Mouse (Mus musculus): ENCODE measurements at regions not wholly inside any gene's neighbourhood (a gene's known extent, or its start where the extent isn't known, plus 50 kb on each side); places are given as distances from the start of the nearest gene placed in this dataset.
"Not testable (repeated sequence)": the region's sequence is repeated elsewhere in the genome, so short reads cannot be mapped to it uniquely, and the experiment has no call there.

DNA sequence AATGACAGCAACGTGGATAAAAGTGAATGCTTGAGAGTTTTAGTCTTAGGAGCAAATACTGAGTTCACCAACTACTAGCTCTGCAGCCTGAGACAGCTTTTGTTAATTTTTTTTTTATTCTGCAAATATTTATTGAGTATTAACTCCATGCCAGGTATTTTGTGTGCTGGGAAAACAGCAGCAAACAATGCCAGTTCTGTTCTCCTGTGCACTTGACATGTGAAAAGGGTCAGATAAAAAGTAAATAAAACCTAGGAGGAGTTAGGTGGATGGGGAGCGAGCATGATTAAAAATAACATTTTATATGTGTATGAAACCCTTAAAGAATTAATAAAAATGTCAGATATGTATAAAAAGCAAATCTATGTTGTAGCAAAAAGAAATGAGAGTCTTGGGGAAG is 68.1 kb upstream of the Map3k1 start:
- Histone ChIP-seq H3K27ac (no peak overlapping the region), H3K4me2 (no peak overlapping the region), H3K27me3 (no peaks in the 10 kb centered on the region), H3K4me3 (no peak overlapping the region), H3K9me3 (replicated peaks) (no peaks in the 10 kb centered on the region), H3K9ac (no peak overlapping the region), H3K36me3 (no peaks in the 10 kb centered on the region), H3K4me1 (replicated peaks) (no peaks in the 10 kb centered on the region)
- no peak for ATAC-seq (replicated peaks; ENCODE audit: insufficient number of reproducible peaks, insufficient read depth, low FRiP score, low read depth)
- 64% methylated on average over 2 of the region's 2 CpGs for WGBS

DNA sequence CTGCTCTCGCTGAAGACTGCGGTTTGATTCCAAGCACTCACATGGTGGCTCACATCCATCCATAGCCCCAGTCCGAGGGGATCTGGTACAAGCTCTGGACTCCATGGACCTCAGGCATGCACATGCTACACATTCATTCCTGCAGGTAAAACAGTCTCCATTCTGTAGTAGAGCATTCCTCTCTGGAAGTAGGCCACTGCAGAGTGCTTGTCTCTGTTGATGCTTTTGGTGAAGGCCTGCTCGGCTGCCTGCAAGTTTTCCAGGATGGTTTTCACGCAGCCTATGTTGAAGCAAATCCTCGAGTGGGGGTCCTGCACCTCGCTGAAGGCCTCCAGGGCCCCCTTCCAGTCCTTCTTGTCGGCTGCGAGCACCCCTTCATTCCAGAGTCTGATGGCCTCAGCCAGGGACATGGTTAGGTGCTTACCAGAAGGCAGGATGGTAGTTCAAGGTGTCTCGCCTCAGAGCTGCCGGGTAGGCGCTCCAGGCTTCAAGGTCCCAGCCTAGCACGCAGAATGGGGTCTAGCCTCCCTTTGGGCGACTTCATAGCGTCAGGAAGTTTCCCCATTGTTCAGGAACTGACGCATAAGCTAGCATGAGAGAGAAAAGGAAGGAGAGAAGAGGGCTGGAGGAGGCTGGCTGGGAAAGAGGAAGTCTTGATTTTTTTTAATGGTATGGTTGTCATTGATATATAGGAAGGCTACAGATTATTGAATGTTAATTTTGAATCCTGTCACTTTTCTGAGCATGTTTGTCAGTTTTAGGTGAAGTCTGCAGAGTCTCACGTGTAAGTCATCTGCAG is 75.2 kb upstream of the Map3k1 start:
- H3K4me3 ChIP-seq; H3K4me2 ChIP-seq; H3K9ac ChIP-seq; H3K4me1 ChIP-seq (replicated peaks); H3K9me3 ChIP-seq (replicated peaks); H3K36me3 ChIP-seq; ATAC-seq (replicated peaks; ENCODE audit: insufficient number of reproducible peaks, insufficient read depth, low FRiP score, low read depth); H3K27ac ChIP-seq; H3K27me3 ChIP-seq: not testable (repeated sequence)
- 80% methylated on average over 17 of the region's 17 CpGs for WGBS

DNA sequence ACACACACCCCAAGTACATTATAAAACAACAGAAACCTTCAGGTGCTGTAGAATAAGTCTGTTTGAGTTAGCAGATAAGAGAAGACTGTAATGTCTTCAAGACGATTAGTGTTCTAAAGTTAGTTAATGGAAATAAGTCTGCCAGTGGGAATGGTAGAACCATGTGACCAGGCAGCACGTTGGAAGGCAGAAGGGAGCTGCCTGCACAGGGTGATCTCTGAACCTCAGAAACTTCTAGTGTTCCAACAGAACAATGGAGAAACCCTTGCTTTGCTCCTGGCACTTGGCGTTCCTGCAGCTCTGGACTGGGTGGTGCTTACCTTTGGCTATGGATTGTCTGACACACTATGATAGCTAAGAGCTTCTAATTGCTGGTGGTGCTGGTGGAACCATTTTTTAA is 82.0 kb upstream of the Map3k1 start:
- ATAC-seq (replicated peaks; ENCODE audit: insufficient number of reproducible peaks, insufficient read depth, low FRiP score, low read depth) = no peak
- 51% methylated on average over 3 of the region's 3 CpGs for WGBS

DNA sequence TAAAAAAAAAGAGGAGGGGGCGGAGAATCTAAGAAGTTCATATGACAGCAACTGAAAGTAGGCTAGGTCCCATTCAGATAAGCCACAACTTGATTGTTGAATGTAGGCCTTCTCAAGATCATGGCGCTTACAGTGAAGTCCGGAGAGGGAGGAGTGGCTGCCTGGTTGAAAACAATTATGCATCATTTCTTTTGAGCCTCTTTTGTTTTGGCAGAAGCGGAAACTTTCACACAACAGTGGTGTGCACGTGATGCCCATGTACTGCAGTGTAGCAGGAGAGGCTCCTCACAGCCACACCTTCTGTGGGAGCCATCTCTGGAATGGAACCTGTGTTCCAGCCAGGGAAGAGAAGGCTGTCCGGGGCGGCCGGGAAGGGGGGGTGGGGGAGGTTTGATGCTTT is 83.3 kb upstream of the Map3k1 start:
- peaks cover 9% of the 10 kb centered on the region for H3K4me1 ChIP-seq (replicated peaks)
- H3K27ac ChIP-seq = no peak overlapping the region
- ATAC-seq (replicated peaks; ENCODE audit: insufficient number of reproducible peaks, insufficient read depth, low FRiP score, low read depth) = no peak
- no peak overlapping the region for H3K4me2 ChIP-seq
- H3K36me3 ChIP-seq = no peaks in the 10 kb centered on the region
- no peak overlapping the region for H3K4me3 ChIP-seq
- WGBS = 90% methylated on average over 8 of the region's 8 CpGs
- no peaks in the 10 kb centered on the region for H3K27me3 ChIP-seq
- H3K9ac ChIP-seq = no peak overlapping the region
- H3K9me3 ChIP-seq (replicated peaks) = no peaks in the 10 kb centered on the region

More for the DNA sequence above, 82.0 kb upstream of the Map3k1 start:
- no peaks in the 10 kb centered on the region for H3K36me3 ChIP-seq
- no peak overlapping the region for H3K9ac ChIP-seq
- H3K9me3 ChIP-seq (replicated peaks) = no peaks in the 10 kb centered on the region
- no peaks in the 10 kb centered on the region for H3K27me3 ChIP-seq
- peaks cover 6% of the 10 kb centered on the region for H3K4me1 ChIP-seq (replicated peaks)
- H3K4me3 ChIP-seq = no peak overlapping the region
- no peak overlapping the region for H3K4me2 ChIP-seq
- H3K27ac ChIP-seq = no peak overlapping the region

DNA sequence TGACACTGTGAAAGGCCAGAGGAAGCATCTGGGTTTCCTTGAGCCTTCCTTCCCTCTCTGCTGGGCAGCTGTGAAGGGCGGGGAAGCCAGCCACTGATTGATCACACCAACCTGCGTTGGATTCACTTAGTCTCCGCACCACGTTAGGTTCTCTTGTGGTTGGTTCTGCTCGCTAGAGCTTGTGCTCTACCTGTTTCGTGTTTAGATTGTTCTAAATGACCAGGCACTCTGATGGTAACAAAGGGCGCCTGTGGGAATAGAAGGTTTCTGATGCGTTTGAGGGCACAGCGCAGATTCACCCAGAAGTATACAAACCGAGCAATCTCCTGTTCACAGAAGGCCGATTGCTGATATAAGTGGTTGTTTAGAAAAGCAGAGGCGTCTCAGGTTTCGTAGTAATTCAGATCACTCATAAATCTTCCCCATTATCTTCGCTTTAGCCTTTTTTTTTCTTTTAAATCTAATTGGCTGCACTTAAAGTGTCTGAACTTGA is 84.5 kb upstream of the Map3k1 start:
- H3K4me1 ChIP-seq (replicated peaks) = peaks cover 9% of the 10 kb centered on the region
- H3K4me2 ChIP-seq = no peak overlapping the region
- no peaks in the 10 kb centered on the region for H3K9me3 ChIP-seq (replicated peaks)
- H3K9ac ChIP-seq = no peak overlapping the region
- no peak overlapping the region for H3K4me3 ChIP-seq
- no peak for ATAC-seq (replicated peaks; ENCODE audit: insufficient number of reproducible peaks, insufficient read depth, low FRiP score, low read depth)
- no peak overlapping the region for H3K27ac ChIP-seq
- H3K27me3 ChIP-seq = no peaks in the 10 kb centered on the region
- no peaks in the 10 kb centered on the region for H3K36me3 ChIP-seq
- 49% methylated on average over 14 of the region's 14 CpGs for WGBS

DNA sequence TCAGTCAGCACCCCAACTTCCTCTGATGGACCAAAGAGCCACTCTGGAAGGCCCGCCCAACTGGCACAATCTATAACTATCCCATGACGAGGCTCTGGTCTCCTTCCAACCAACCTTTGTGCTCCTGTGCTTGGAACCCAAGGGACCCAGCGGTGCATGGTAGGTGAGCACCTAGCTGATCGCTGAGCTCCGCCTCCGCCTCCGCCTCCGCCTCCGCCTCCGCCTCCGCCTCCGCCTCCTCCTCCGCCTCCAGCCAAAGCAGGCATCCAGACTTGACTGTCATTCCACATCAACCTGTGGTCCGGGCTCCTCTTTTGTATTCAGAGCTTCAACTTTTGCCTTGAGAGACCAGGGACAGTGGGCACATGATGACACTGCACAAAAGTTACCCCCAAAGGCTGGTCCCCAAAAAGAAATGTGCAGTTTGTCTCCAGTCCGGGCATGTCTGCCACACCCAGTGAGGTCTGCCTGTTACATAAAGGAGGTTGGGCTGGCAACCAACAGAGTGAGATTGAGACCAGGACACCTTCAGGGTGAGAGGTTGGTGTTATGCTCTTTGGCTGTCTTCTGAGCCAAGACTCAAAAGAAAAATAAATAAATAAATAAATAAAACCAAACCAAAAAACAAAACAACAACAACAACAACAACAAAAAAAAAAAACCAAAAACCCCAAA is 86.1 kb upstream of the Map3k1 start:
- ATAC-seq (replicated peaks; ENCODE audit: insufficient number of reproducible peaks, insufficient read depth, low FRiP score, low read depth) = no peak
- Histone ChIP-seq H3K27me3 (no peaks in the 10 kb centered on the region), H3K4me2 (peak overlapping the region; percentile 37; the same call in 1 of the 2 replicates), H3K4me3 (0 out of 2 replicates have a peak overlapping the region, but pooled peaks have one; percentile 4), H3K36me3 (no peaks in the 10 kb centered on the region), H3K9ac (no peak overlapping the region), H3K27ac (no peak overlapping the region), H3K9me3 (replicated peaks) (no peaks in the 10 kb centered on the region), H3K4me1 (replicated peaks) (peaks cover 9% of the 10 kb centered on the region)
- 56% methylated on average over 15 of the region's 15 CpGs for WGBS

DNA sequence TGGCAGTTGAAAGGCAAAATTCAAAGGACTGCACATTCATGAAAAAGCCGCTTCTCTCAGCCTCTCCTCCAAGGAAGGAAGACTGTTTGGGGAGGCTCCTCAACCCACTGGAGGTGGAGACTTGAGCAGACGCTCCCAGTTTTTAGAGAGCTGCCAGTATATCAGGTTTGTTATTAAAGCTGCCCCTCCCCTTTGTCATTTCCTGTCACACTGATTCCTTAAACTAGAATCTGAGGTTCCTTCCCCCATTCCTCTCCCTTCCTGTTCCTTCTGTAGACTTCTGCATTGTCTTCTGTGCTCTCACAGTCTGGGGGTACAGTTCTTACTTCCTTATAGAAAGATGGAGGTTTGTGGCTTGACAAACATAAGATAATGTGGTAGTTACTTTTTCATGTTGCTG is 87.5 kb upstream of the Map3k1 start:
- WGBS = 14% methylated on average over 2 of the region's 2 CpGs

DNA sequence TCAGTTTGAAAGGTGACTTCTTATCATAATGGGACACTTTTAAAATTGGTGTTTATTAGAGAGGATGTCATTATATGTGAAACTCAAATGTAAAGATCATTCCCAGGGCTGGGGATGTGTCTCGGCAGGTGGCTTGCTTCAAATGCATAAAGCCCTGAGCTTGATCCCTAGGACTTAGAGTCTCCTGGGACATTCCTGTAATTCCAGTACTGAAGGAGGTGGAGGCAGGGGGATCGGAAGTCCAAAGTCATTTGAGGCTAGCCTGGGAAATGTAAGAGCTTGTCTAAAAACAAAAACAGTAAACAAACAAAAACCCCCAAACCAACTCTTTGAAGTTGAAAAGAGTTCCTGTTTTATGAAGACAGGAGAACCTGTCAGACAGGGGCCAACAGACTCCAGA is 94.6 kb upstream of the Map3k1 start:
- H3K9me3 ChIP-seq (replicated peaks) = no peaks in the 10 kb centered on the region
- no peaks in the 10 kb centered on the region for H3K27me3 ChIP-seq
- H3K36me3 ChIP-seq = no peaks in the 10 kb centered on the region
- H3K27ac ChIP-seq = no peak overlapping the region
- H3K4me1 ChIP-seq (replicated peaks) = peaks cover 11% of the 10 kb centered on the region
- no peak overlapping the region for H3K4me2 ChIP-seq
- no peak overlapping the region for H3K4me3 ChIP-seq
- ATAC-seq (replicated peaks; ENCODE audit: insufficient number of reproducible peaks, insufficient read depth, low FRiP score, low read depth) = no peak
- 56% methylated on average over 2 of the region's 2 CpGs for WGBS
- H3K9ac ChIP-seq = no peak overlapping the region

More for the DNA sequence above, 87.5 kb upstream of the Map3k1 start:
- Histone ChIP-seq H3K9me3 (replicated peaks) (no peaks in the 10 kb centered on the region), H3K4me3 (no peak overlapping the region), H3K4me1 (replicated peaks) (peaks cover 9% of the 10 kb centered on the region), H3K9ac (no peak overlapping the region), H3K27ac (no peak overlapping the region), H3K36me3 (no peaks in the 10 kb centered on the region), H3K27me3 (no peaks in the 10 kb centered on the region), H3K4me2 (no peak overlapping the region)
- ATAC-seq (replicated peaks; ENCODE audit: insufficient number of reproducible peaks, insufficient read depth, low FRiP score, low read depth) = no peak

DNA sequence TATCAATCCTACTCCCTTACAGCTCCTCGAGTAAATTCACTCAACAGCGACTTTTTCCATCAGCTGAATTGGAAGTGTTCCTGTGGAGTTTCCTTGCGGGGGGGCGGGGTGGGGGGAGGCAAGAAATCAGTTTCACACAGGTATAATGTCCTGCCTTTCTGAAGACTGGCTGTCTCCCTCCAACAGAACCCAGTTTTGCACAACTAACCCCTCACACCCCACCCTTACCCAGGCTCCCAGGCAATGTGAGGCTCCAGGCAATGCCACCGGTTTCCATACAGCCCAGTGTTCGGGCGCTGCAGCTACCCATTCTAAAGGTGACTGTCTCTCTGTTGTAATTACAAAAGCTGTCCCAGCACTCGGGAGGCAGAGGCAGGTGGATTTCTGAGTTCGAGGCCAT is 95.1 kb upstream of the Map3k1 start:
- Histone ChIP-seq H3K27me3 (no peaks in the 10 kb centered on the region), H3K4me2 (no peak overlapping the region), H3K9me3 (replicated peaks) (no peaks in the 10 kb centered on the region), H3K36me3 (no peaks in the 10 kb centered on the region), H3K27ac (no peak overlapping the region), H3K4me3 (no peak overlapping the region), H3K9ac (no peak overlapping the region), H3K4me1 (replicated peaks) (peaks cover 11% of the 10 kb centered on the region)
- 65% methylated on average over 9 of the region's 9 CpGs for WGBS
- no peak for ATAC-seq (replicated peaks; ENCODE audit: insufficient number of reproducible peaks, insufficient read depth, low FRiP score, low read depth)

DNA sequence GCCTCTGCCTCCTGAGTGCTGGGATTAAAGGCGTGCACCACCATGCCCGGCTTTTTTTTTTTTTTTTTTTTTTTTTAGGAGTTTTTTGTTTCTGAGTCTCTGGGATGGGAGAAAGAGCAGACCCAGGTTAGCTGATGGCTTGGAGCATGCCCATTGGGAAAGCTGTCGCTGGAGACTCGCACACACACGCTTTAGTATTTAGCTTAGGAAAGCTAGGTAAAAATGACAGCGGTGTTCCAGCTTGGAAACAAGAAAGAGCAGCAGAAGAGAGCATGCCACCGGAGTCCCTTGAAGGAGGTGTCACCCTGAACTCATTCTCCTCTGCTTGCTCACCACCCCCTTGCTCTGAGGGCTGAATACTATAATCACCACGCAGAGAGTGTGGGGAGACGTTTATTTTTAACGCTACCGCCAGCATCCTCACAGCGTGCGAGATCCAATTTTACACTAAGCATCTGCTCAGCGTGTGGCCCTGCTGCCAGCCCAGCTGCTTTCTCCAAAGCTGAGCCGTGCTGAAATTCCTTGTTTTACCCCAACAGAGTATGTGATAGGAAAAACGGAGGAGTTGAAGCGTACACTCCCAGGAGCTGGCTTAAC is 95.9 kb upstream of the Map3k1 start:
- no peak overlapping the region for H3K9ac ChIP-seq

DNA sequence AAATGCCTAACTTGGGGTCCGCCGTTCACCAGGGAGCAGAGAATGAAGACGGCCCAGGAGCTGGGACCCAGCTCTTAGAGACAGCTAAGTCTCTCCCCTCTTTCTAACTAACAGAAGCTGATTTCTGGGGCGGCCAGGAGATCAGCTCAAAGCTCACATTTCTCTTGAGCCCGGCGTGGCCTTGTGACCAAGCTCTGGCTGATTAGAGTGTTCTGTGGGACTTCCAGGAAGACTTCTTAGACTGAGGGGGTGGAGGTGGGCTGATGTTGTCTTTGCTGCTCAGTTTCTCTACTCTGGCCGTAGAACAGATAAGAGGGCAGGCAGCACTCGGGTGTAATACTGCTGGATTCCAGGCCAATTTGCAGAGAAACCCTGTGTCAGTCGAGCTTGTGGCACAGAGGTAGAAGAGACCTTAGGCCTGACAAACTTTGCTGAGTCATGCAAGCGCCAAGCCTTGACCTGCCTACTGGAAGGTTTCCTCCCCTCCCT is 96.5 kb upstream of the Map3k1 start:
- Histone ChIP-seq H3K27me3 (no peaks in the 10 kb centered on the region), H3K36me3 (no peaks in the 10 kb centered on the region), H3K9me3 (replicated peaks) (no peaks in the 10 kb centered on the region), H3K9ac (no peak overlapping the region; the same call in 1 of the 2 replicates), H3K4me1 (replicated peaks) (peaks cover 11% of the 10 kb centered on the region), H3K4me3 (peak overlapping the region; percentile 15), H3K27ac (peak overlapping the region; percentile 63), H3K4me2 (peak overlapping the region; percentile 46)
- WGBS = 16% methylated on average over 10 of the region's 10 CpGs
- ATAC-seq (replicated peaks; ENCODE audit: insufficient number of reproducible peaks, insufficient read depth, low FRiP score, low read depth) = no peak

More for the DNA sequence above, 95.9 kb upstream of the Map3k1 start:
- ATAC-seq (replicated peaks; ENCODE audit: insufficient number of reproducible peaks, insufficient read depth, low FRiP score, low read depth) = no peak; the same call in 1 of the 2 replicates
- Histone ChIP-seq H3K36me3 (no peaks in the 10 kb centered on the region), H3K4me1 (replicated peaks) (peaks cover 11% of the 10 kb centered on the region), H3K27me3 (no peaks in the 10 kb centered on the region), H3K9me3 (replicated peaks) (no peaks in the 10 kb centered on the region), H3K4me2 (peak overlapping the region; percentile 46), H3K27ac (peak overlapping the region; percentile 63), H3K4me3 (peak overlapping the region; percentile 15)
- whole genome bisulfite sequencing = 25% methylated on average over 17 of the region's 17 CpGs
